Mouse (Mus musculus): ENCODE data around the gene Rasgrp4. TPM values are rescaled to one million over a fixed set of nuclear protein-coding genes. Genes with fewer than 3 reads are reported as not detected.

The Rasgrp4 gene
- 2.7 and 3.9 TPM in 2 replicates for polyA plus RNA-seq (2012; rRNA removed)

GRCm38 (mm10) chr7:29134693-29135386, at the start of gene Rasgrp4:
Gene Rasgrp4 (plus strand): TSS chr7:29134851.
- DNase-seq (ENCODE audit: low read depth), result peak; percentile 37

GRCm38 (mm10) chr7:29085981-29086380, 48.7 kb upstream of the Rasgrp4 start:
- no peak for TF ChIP-seq POLR2A (IDR thresholded peaks at IDR 0.05; ENCODE audit: borderline replicate concordance, extremely low read depth, insufficient read depth, insufficient read length, poor library complexity, severe bottlenecking)
- no peak for TF ChIP-seq CTCF (IDR thresholded peaks at IDR 0.05; ENCODE audit: borderline replicate concordance, extremely low read depth, insufficient read depth, insufficient read length)
- DNase-seq (ENCODE audit: low read depth), result no peak

More at GRCm38 (mm10) chr7:29134693-29135386, at the start of gene Rasgrp4:
- TF ChIP-seq CTCF (IDR thresholded peaks at IDR 0.05; ENCODE audit: borderline replicate concordance, extremely low read depth, insufficient read depth, insufficient read length) (no peak), POLR2A (IDR thresholded peaks at IDR 0.05; ENCODE audit: borderline replicate concordance, extremely low read depth, insufficient read depth, insufficient read length, poor library complexity, severe bottlenecking) (no peak)

- TF ChIP-seq CTCF (IDR thresholded peaks at IDR 0.05; ENCODE audit: borderline replicate concordance, extremely low read depth, insufficient read depth, insufficient read length) (no peak), POLR2A (IDR thresholded peaks at IDR 0.05; ENCODE audit: borderline replicate concordance, extremely low read depth, insufficient read depth, insufficient read length, poor library complexity, severe bottlenecking) (no peak)
- no peak for DNase-seq (ENCODE audit: low read depth)
Observed at GRCm38 (mm10) chr7:29086902-29087301, 47.7 kb upstream of the Rasgrp4 start.

- no peak for DNase-seq (ENCODE audit: low read depth)
- TF ChIP-seq CTCF (IDR thresholded peaks at IDR 0.05; ENCODE audit: borderline replicate concordance, extremely low read depth, insufficient read depth, insufficient read length), result no peak
Observed at GRCm38 (mm10) chr7:29088817-29089216, 45.8 kb upstream of the Rasgrp4 start.

- no peak for TF ChIP-seq POLR2A (IDR thresholded peaks at IDR 0.05; ENCODE audit: borderline replicate concordance, extremely low read depth, insufficient read depth, insufficient read length, poor library complexity, severe bottlenecking)
- TF ChIP-seq CTCF (IDR thresholded peaks at IDR 0.05; ENCODE audit: borderline replicate concordance, extremely low read depth, insufficient read depth, insufficient read length), result no peak
- DNase-seq (ENCODE audit: low read depth), result no peak
Observed at GRCm38 (mm10) chr7:29097131-29097530, 37.5 kb upstream of the Rasgrp4 start.

- TF ChIP-seq POLR2A (IDR thresholded peaks at IDR 0.05; ENCODE audit: borderline replicate concordance, extremely low read depth, insufficient read depth, insufficient read length, poor library complexity, severe bottlenecking), result no peak
- no peak for DNase-seq (ENCODE audit: low read depth)
Observed at GRCm38 (mm10) chr7:29101286-29102017, 33.2 kb upstream of the Rasgrp4 start.

- DNase-seq (ENCODE audit: low read depth), result peak; percentile 37
- no peak for TF ChIP-seq CTCF (IDR thresholded peaks at IDR 0.05; ENCODE audit: borderline replicate concordance, extremely low read depth, insufficient read depth, insufficient read length)
- TF ChIP-seq POLR2A (IDR thresholded peaks at IDR 0.05; ENCODE audit: borderline replicate concordance, extremely low read depth, insufficient read depth, insufficient read length, poor library complexity, severe bottlenecking), result no peak
Observed at GRCm38 (mm10) chr7:29108992-29109955, 25.4 kb upstream of the Rasgrp4 start.

GRCm38 (mm10) chr7:29118142-29118851, 16.4 kb upstream of the Rasgrp4 start:
- TF ChIP-seq POLR2A (IDR thresholded peaks at IDR 0.05; ENCODE audit: borderline replicate concordance, extremely low read depth, insufficient read depth, insufficient read length, poor library complexity, severe bottlenecking) (no peak), CTCF (IDR thresholded peaks at IDR 0.05; ENCODE audit: borderline replicate concordance, extremely low read depth, insufficient read depth, insufficient read length) (no peak)
- DNase-seq (ENCODE audit: low read depth), result no peak

GRCm38 (mm10) chr7:29119526-29119925, 15.1 kb upstream of the Rasgrp4 start:
- TF ChIP-seq CTCF (IDR thresholded peaks at IDR 0.05; ENCODE audit: borderline replicate concordance, extremely low read depth, insufficient read depth, insufficient read length), result no peak
- TF ChIP-seq POLR2A (IDR thresholded peaks at IDR 0.05; ENCODE audit: borderline replicate concordance, extremely low read depth, insufficient read depth, insufficient read length, poor library complexity, severe bottlenecking), result no peak
- DNase-seq (ENCODE audit: low read depth), result no peak

GRCm38 (mm10) chr7:29122821-29123220, 11.8 kb upstream of the Rasgrp4 start:
- DNase-seq (ENCODE audit: low read depth), result no peak
- no peak for TF ChIP-seq CTCF (IDR thresholded peaks at IDR 0.05; ENCODE audit: borderline replicate concordance, extremely low read depth, insufficient read depth, insufficient read length)
- no peak for TF ChIP-seq POLR2A (IDR thresholded peaks at IDR 0.05; ENCODE audit: borderline replicate concordance, extremely low read depth, insufficient read depth, insufficient read length, poor library complexity, severe bottlenecking)

All from brain, embryonic 14.5 days (tissue).